Mouse (Mus musculus): ENCODE results near the gene Plxna4. TPM values are rescaled to one million over a fixed set of nuclear protein-coding genes. Genes with fewer than 3 reads are reported as not detected.

Plxna4 gene
- polyA plus RNA-seq, 1 experiment from 2014 or later, result 15.9 TPM

DNA sequence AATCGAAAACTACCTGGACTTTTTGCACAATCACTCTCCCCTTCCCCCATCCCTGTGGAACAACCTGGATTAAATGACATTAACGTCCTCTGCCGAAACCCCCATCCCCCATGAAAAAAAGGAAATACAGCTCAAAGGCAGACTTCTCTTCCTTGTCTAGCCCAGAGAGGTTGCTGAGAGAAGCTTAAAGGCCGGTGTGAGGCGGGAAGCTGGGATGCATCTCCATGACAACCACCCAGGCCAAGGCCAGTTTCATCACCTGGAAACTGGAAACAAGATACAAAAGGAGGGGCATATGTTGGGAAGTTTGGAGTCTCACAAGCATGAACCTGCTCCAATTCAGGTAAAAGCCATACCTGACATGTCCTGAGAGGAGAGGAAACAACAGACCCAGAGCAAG lies 230.5 kb downstream of the Plxna4 start:
- no peak for ATAC-seq (ENCODE audit: low FRiP score)

DNA sequence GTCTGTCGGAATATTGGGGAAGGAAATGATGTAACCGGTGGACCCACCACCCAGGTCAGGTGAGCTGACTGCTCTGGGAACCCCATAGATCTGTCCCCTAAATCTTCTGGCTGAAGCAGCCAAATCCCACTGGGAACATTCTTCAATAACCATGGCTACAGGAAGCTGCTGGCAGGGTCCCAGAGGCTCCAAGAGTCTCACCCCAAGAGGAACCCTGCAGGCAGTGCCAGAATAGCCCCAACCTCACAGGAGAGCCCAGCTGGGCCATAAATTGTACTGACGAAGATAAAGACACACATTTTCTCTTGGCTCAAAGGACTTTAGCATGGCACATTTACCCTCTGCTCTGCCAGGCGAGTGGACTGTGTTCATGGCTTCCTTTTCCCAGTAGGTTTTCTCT lies 232.4 kb downstream of the Plxna4 start:
- Histone ChIP-seq H3K27ac (no peak overlapping the region), H3K27me3 (no peaks in the 10 kb centered on the region), H3K9ac (no peak overlapping the region), H3K4me3 (no peak overlapping the region), H3K9me3 (no peaks in the 10 kb centered on the region), H3K4me2 (no peak overlapping the region), H3K4me1 (replicated peaks) (peaks cover 33% of the 10 kb centered on the region), H3K36me3 (no peaks in the 10 kb centered on the region)
- 62% methylated on average over 4 of the region's 4 CpGs for whole genome bisulfite sequencing
- ATAC-seq (ENCODE audit: low FRiP score), result peak; percentile 41

More for the DNA sequence above, 230.5 kb downstream of the Plxna4 start:
- Histone ChIP-seq H3K27ac (peak overlapping the region; percentile 45; the same call in 1 of the 2 replicates), H3K9ac (no peak overlapping the region), H3K4me2 (no peak overlapping the region), H3K4me3 (no peak overlapping the region), H3K4me1 (replicated peaks) (peaks cover 41% of the 10 kb centered on the region), H3K27me3 (no peaks in the 10 kb centered on the region), H3K9me3 (no peaks in the 10 kb centered on the region), H3K36me3 (no peaks in the 10 kb centered on the region)
- WGBS, result 64% methylated on average over 5 of the region's 5 CpGs

DNA sequence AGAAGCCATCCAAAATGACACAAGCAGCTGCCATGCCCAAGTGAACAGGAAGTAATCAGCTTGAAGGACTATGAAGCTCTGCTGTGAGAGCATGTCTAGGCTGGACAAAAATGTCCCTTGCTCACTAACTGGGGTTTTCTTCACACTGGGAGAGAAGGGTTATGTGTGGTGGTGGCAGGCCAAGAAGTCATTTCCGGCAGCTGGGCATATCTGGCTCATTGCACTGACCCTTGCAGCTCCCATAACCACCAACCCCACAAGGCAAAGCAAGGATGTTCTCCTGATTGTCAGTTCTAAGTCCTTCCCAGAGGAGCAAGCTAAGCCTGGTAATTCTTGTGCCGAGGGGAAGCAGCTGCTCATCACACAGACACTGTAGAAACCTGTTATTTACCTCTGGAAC lies 239.0 kb downstream of the Plxna4 start:
- H3K9me3 ChIP-seq, result no peaks in the 10 kb centered on the region
- 80% methylated on average over 2 of the region's 2 CpGs for WGBS
- no peak overlapping the region for H3K9ac ChIP-seq
- no peak overlapping the region for H3K4me2 ChIP-seq
- H3K4me1 ChIP-seq (replicated peaks), result peaks cover 24% of the 10 kb centered on the region
- no peak overlapping the region for H3K4me3 ChIP-seq
- ATAC-seq (ENCODE audit: low FRiP score), result no peak
- H3K27ac ChIP-seq, result no peak overlapping the region
- H3K36me3 ChIP-seq, result no peaks in the 10 kb centered on the region
- no peaks in the 10 kb centered on the region for H3K27me3 ChIP-seq

DNA sequence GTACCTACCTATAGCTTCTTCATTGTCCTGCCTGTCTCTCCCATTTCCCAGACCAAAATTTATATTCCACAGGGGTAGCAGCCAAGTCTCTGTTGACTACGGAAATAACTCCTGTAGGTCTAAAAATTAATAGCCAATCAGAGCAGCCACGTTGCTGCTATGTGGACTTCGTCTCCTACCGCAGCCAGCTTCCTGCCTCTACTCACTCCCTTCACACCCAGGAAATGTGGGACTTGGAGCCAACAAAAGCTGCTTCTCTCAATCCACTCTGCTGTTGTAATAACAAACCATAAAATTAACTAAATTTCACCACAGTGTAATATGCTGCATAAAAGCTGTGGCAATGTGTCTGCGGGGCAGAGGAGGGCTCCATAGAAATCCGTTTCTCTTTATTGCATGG lies 239.9 kb downstream of the Plxna4 start:
- no peak for ATAC-seq (ENCODE audit: low FRiP score)
- Histone ChIP-seq H3K9me3 (no peaks in the 10 kb centered on the region), H3K9ac (no peak overlapping the region), H3K27me3 (no peaks in the 10 kb centered on the region), H3K4me3 (no peak overlapping the region), H3K4me1 (replicated peaks) (peaks cover 25% of the 10 kb centered on the region), H3K27ac (peak overlapping the region; percentile 18; the same call in 1 of the 2 replicates), H3K4me2 (no peak overlapping the region), H3K36me3 (no peaks in the 10 kb centered on the region)
- 78% methylated on average over 6 of the region's 6 CpGs for WGBS

DNA sequence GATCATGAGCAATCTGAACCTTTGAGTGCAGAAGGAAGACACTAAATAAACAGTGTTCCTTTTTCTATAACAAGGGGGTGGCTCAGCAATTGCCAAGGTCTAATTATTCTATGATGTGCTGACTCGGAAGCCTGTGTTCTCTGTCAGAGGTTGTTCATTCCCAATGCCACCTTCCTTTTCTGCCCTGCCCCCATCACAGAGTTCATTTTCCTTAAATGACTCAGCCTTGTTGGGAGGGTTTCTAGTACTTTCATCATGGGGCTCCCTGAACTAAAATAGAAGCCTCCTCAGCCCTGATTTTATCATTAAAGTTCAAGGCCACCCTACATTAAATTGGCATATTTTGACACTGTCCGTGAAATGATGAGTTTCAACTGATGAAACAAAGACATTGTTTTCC lies 242.0 kb downstream of the Plxna4 start:
- H3K27ac ChIP-seq, result no peak overlapping the region
- H3K4me2 ChIP-seq, result no peak overlapping the region
- WGBS, result 92% methylated on average over 2 of the region's 2 CpGs
- H3K27me3 ChIP-seq, result no peaks in the 10 kb centered on the region
- no peaks in the 10 kb centered on the region for H3K9me3 ChIP-seq
- no peak overlapping the region for H3K9ac ChIP-seq
- peaks cover 41% of the 10 kb centered on the region for H3K4me1 ChIP-seq (replicated peaks)
- no peak overlapping the region for H3K4me3 ChIP-seq
- no peaks in the 10 kb centered on the region for H3K36me3 ChIP-seq
- ATAC-seq (ENCODE audit: low FRiP score), result no peak

DNA sequence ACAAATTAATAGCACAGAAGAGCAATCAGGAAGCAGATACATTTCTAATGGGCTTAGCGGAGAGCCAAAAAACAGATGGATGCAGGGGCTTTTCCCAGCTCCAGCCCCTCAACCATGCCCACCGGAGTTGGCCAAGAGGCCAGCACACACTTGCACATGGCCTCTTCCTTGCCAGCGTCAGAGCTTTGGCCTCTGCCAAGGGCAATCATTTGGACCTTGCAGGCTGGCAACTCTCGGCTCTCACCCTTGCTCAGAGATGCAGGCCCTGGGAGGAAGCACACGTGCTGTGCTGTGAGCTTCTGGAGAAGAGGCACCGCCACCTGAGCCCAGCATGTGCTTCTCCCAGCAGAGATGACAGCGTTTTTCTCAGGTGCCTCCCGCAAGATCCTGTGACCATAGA lies 245.3 kb downstream of the Plxna4 start:
- WGBS, result 67% methylated on average over 8 of the region's 8 CpGs
- no peak for ATAC-seq (ENCODE audit: low FRiP score)

DNA sequence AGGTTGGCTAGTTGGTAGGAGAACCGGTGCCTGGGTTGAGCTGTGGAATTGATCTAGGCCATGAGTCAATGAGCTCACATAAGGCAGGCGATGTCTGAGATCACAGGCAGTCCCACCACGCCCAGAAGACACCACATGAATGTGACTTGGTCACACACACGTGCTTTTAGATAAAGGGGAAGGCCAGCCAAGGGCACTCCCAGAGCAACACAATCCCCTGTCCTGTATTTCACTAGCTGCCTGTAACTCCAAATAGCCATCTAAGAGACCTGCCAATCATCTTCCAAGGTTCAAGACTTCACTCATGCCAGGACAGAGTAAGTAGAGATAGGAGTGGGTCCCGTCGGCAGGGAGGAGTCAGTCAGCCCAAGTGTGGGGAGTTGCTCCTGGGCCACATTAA lies 245.7 kb downstream of the Plxna4 start:
- Histone ChIP-seq H3K9ac (no peak overlapping the region), H3K27ac (peak overlapping the region; percentile 71), H3K4me2 (no peak overlapping the region), H3K4me3 (no peak overlapping the region), H3K36me3 (no peaks in the 10 kb centered on the region), H3K27me3 (no peaks in the 10 kb centered on the region), H3K9me3 (no peaks in the 10 kb centered on the region), H3K4me1 (replicated peaks) (peaks cover 44% of the 10 kb centered on the region)
- 82% methylated on average over 6 of the region's 6 CpGs for WGBS
- ATAC-seq (ENCODE audit: low FRiP score), result no peak

More for the DNA sequence above, 245.3 kb downstream of the Plxna4 start:
- Histone ChIP-seq H3K36me3 (no peaks in the 10 kb centered on the region), H3K4me3 (no peak overlapping the region), H3K27ac (peak overlapping the region; percentile 71), H3K9ac (no peak overlapping the region), H3K9me3 (no peaks in the 10 kb centered on the region), H3K4me2 (no peak overlapping the region), H3K27me3 (no peaks in the 10 kb centered on the region), H3K4me1 (replicated peaks) (peaks cover 44% of the 10 kb centered on the region)

DNA sequence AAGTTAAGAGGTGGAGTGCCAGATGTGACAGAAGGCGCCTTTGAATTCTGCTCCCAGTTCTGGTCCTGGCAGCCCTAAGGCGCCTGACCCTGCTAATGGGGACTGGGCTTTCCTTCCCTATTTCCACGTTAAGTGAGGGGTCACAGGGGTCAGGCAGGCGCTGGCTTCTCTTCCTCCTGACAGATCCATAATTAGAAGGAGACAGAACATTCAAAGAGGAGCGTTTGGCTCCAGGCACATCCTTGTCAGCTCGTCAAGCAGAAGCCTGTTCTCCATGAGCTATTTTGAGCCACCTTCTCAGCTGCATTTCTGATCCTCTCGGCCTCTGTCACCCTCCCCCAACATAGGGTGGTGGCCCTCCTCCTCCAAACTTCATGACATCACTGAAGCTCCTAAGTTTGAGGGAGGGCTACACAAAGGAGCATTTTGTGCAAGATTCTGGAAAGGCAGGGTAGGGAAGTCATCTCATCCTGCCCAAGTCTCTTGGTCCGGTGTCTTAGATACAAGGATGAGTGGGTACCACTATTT lies 249.5 kb downstream of the Plxna4 start:
- H3K27me3 ChIP-seq, result no peaks in the 10 kb centered on the region
- no peaks in the 10 kb centered on the region for H3K9me3 ChIP-seq
- 44% methylated on average over 8 of the region's 8 CpGs for WGBS
- no peak for ATAC-seq (ENCODE audit: low FRiP score)
- no peaks in the 10 kb centered on the region for H3K36me3 ChIP-seq
- peaks cover 39% of the 10 kb centered on the region for H3K4me1 ChIP-seq (replicated peaks)
- H3K9ac ChIP-seq, result no peak overlapping the region
- H3K27ac ChIP-seq, result no peak overlapping the region
- H3K4me3 ChIP-seq, result no peak overlapping the region
- no peak overlapping the region for H3K4me2 ChIP-seq

DNA sequence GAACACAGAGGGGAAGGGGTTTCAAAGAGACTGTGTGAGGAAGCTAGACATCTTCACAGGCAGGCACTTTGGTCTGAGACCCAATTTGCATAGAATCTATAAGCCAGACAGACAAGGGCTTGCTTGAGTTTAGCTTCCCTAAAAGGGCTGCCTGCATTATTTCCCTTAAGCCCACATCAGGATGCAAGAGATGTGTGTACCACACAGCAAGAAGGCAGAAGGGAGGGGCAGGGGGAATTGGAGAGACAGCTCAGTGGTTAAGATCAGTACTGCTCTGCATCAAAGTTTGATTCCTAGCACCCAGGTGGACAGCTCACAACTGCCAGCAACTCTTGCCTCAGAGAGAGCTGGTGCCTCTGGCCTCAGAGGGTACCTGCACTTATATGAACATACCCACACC lies 256.7 kb downstream of the Plxna4 start:
- H3K4me3 ChIP-seq, result no peak overlapping the region
- ATAC-seq (ENCODE audit: low FRiP score), result no peak
- no peaks in the 10 kb centered on the region for H3K27me3 ChIP-seq
- no peak overlapping the region for H3K9ac ChIP-seq
- H3K9me3 ChIP-seq, result no peaks in the 10 kb centered on the region
- peaks cover 53% of the 10 kb centered on the region for H3K4me1 ChIP-seq (replicated peaks)
- no peak overlapping the region for H3K27ac ChIP-seq
- H3K36me3 ChIP-seq, result no peaks in the 10 kb centered on the region
- H3K4me2 ChIP-seq, result no peak overlapping the region

DNA sequence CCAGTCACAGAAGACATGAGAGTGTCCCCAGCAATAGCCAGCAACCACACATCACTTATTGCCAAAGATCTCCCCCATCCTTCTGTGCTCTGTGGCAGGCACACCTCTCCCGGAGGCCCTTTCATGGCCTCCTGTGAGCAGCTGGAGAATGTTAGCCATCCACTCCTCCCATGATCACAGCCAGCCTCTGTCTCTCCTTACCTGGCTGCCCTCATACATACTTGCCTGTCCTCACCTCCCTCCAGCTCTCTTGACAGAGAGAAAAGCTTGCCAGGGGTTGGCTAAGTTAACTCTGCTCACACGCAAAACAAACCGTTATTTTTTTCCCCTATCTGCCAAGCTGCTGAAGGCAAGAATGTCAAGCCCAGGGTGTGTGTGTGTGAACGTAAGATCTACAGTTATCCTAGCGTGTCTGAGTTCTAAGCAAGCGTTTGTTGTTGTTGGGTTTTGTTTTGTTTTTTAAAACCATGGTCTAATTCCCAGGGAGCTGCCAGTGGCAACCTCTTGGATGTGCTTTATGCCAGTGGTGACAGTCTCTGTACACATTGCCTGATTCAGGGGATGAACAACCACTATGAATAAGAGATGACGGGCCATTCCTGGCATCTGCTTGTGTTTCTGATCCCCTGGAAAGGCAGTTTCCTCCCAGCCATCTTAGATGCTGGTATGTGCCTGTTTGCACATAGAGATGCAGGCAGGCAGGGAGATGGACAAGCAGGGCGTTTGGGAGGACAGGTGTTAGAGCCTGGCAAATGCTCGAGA lies 257.8 kb downstream of the Plxna4 start:
- H3K4me3 ChIP-seq, result no peak overlapping the region
- H3K27me3 ChIP-seq, result no peaks in the 10 kb centered on the region
- no peaks in the 10 kb centered on the region for H3K9me3 ChIP-seq
- H3K4me1 ChIP-seq (replicated peaks), result peaks cover 53% of the 10 kb centered on the region
- no peaks in the 10 kb centered on the region for H3K36me3 ChIP-seq
- no peak overlapping the region for H3K27ac ChIP-seq
- H3K9ac ChIP-seq, result no peak overlapping the region
- H3K4me2 ChIP-seq, result no peak overlapping the region
- 76% methylated on average over 9 of the region's 9 CpGs for WGBS
- ATAC-seq (ENCODE audit: low FRiP score), result no peak

DNA sequence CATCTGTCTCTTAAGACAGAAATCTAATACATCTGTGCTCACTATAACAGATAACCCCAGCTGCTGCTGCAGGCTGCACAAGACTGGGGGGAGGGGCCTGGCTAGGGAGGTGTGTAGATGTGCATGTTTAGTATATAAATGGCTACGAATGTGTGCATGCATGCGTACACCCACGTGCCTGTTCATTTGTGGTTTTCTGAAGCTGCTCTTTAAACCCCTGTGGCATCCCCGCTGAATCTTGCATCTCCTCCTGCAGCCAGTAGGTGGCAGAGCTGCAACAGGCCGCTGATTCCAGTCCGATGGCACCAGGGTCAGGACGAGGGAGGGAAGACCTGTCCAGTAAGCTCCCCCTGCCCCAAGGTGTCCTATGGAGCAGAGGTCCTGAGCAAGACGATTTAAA lies 260.0 kb downstream of the Plxna4 start:
- Histone ChIP-seq H3K9me3 (no peaks in the 10 kb centered on the region), H3K27ac (no peak overlapping the region), H3K27me3 (no peaks in the 10 kb centered on the region), H3K9ac (no peak overlapping the region), H3K4me3 (no peak overlapping the region), H3K4me2 (peak overlapping the region; percentile 6; the same call in 1 of the 2 replicates), H3K36me3 (no peaks in the 10 kb centered on the region), H3K4me1 (replicated peaks) (peaks cover 49% of the 10 kb centered on the region)
- 2% methylated on average over 8 of the region's 8 CpGs for WGBS
- peak; percentile 80 for ATAC-seq (ENCODE audit: low FRiP score)

DNA sequence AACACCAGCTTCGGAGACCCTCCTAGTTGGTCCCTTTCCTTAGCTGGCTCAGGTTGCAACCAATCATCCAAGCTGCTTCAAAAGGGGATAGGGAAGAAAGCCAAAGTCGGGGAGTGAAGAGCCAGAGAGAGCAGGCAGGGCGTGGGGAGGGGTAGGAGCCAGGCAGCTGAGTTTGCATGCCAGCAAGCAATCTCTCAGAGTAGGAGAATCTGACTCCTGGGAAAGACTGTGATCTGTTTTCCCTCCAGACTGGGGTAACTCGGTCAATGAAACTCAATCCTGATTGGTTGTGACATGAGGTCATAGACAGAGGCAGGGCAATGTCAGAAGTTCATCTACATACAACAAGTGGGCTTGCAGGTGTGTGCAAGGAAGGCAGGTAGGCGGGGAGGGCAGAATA lies 260.8 kb downstream of the Plxna4 start:
- H3K9ac ChIP-seq, result no peak overlapping the region
- no peak overlapping the region for H3K27ac ChIP-seq
- H3K9me3 ChIP-seq, result no peaks in the 10 kb centered on the region
- ATAC-seq (ENCODE audit: low FRiP score), result no peak; the same call in 1 of the 2 replicates
- WGBS, result 37% methylated on average over 5 of the region's 5 CpGs
- H3K27me3 ChIP-seq, result no peaks in the 10 kb centered on the region
- H3K4me3 ChIP-seq, result no peak overlapping the region
- peaks cover 49% of the 10 kb centered on the region for H3K4me1 ChIP-seq (replicated peaks)
- H3K4me2 ChIP-seq, result no peak overlapping the region
- H3K36me3 ChIP-seq, result no peaks in the 10 kb centered on the region

DNA sequence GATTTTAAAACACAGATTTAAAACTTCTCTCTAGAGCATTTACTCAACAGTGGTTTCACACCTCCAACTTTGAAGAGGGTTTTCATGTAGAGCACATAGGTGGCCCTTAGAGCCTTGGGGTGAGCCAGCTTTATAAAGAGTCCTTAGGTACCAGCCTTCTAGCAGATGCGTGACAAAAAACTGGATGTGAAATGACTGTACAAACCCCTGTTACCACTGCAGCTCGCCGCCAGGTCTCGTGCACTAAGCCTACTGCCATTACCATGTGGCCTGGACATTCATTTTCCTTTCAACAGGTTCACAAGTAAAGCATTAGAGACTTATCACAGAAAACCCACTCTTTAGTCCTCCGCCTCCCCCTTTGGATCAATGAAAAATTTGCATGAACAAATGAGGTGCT lies 261.6 kb downstream of the Plxna4 start:
- Histone ChIP-seq H3K4me1 (replicated peaks) (peaks cover 45% of the 10 kb centered on the region), H3K27me3 (no peaks in the 10 kb centered on the region), H3K9me3 (no peaks in the 10 kb centered on the region), H3K4me3 (no peak overlapping the region), H3K9ac (no peak overlapping the region), H3K27ac (no peak overlapping the region), H3K36me3 (no peaks in the 10 kb centered on the region), H3K4me2 (no peak overlapping the region)
- 86% methylated on average over 5 of the region's 5 CpGs for WGBS
- ATAC-seq (ENCODE audit: low FRiP score), result no peak
